Mouse (Mus musculus) fibroblast of lung, adult 2 months (primary cell): ENCODE results near the gene Fank1.

ENCODE experiments used
- DNase-seq: peaks from one replicate; pipeline ENCODE4 v3.0.0-alpha.2; 2011; ENCODE audit warnings: low read depth

Fank1 gene

DNA sequence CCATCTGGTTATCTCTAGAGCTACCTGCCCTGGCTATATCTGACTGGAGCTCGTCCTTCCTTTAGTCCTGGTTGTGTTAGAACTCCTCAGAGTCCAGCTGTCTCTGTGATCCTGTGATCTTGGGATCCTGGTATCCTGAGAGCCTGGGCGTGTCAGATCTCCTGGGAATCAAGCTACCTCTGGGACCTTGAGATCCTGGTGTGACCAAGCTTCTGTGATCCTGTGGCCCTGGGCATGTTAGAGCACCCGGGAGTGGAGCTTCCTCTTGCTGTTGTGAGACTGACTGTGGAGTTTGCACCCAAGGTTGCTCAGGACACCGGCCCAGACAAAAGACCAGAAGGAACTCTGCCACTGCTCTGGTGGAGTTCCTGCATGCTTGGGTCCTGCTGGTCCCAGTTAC is 122.7 kb downstream of the Fank1 start:
- no peak for DNase-seq

DNA sequence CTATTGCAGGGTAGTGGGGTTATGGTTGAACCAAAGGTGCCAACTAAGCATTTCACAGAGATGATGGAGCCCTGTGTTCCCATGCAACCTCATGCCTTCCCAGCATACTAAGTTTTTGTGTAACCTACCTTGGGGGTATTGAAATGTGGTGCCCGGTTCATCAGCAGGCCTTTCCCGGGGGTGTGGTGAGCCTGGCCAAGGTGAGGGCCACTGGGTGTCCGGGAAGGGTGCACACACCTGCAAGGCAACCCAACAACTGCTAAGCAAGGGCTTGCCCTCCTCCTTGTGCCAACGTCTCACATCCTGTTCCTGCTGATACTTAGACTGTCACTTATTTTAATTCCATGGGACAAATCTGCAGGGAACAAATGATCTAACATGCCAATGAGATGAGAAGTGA is 132.3 kb downstream of the Fank1 start:
- no peak for DNase-seq

DNA sequence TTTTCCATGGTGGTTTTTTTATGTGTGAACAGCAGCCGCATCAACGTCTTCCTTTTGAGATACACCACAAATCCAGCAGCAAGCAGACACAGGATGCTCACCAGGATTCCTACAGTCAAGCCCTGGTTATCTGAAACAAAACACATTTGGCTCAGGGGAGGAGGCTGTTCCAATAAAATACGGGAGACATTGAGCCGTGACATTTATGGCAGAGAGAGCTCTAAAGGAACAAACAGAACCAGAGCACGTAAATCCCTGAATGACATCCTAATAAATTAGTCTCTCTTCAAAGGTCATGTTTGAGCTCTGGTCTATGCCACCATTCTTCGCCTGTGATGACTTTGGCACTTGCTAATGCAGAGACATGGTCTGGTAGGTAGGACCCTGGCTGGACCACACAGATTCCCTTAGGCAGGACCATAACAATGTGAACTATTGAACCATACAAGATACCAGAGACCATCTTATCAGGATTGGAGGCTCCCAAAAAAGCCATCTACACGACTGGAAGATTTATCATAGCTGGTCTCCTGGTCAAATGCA is 133.2 kb downstream of the Fank1 start:
- DNase-seq, result no peak

DNA sequence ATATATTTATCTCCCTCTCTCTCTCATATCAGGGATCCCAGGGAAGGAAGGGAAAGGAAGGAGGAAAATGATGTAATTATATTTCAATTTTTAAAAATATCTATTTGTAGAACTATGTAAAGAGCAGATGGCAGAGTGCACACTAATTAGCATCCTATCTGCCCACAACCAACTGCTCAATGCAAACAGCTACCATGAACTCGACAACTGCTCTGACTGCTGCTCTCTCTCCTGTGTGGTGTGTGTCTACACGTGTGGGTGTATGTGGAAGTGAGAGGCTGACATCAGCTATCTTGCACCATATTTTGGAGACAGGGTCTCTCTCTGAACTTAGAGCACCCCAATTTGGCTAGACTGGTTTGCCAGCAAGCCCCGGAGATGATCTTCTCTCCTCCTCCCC is 135.2 kb downstream of the Fank1 start:
- DNase-seq, result no peak

DNA sequence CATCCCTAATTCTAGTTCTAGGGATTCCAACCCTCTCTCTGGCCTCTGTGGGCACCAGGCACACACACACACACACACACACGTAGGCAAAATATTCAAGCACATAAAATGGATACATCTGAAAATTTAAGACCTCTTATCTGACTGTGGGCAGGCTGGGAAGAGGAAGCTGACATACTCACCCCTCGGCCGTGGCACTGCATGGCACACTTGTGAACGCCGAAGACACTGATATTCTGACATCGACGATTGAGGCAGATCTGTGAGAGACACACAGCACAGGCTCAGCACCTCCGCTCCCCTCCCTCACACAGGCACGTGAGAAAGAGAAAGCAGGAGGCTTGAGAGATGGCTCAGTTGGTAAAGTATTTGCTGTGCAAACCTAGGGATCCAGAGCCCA is 139.6 kb downstream of the Fank1 start:
- no peak for DNase-seq

DNA sequence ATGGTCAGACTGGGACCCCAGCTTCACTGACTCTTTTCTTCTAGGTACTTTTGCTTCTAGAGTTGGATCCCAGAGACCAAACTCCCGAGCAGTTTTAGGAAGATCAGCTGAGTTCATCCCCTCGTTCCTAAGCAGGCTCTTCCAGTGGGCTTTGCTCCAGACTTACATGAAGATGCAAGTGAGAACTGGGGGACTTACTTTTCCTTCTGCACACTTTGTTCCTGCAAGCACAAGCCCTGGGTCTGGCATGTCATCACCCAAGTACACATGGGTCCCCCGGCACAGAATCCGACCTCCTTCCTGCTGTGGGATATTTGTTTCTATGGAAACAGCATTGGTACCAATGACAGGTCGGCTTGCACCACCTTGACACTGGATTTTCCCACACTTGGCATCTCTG is 142.6 kb downstream of the Fank1 start:
- DNase-seq, result no peak

DNA sequence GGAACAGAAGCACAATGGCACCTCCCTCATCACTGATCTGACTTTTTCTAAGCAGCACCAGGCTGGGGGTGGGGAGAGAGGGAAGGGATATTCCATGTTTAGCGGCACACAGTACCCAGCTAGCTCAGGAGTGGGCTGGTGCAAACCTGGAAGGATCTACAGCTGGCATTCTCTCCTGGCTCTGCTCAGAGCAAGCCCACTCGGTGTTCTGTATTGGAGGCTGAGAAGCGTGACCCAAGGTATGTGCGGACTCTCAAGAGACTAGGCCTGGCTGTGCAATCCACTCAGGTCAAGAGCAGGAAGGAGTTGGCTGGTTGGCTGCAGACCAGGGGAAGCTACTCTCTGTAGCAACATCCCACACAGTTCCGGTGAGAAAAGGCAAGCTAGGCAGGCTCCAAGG is 143.3 kb downstream of the Fank1 start:
- DNase-seq, result no peak

DNA sequence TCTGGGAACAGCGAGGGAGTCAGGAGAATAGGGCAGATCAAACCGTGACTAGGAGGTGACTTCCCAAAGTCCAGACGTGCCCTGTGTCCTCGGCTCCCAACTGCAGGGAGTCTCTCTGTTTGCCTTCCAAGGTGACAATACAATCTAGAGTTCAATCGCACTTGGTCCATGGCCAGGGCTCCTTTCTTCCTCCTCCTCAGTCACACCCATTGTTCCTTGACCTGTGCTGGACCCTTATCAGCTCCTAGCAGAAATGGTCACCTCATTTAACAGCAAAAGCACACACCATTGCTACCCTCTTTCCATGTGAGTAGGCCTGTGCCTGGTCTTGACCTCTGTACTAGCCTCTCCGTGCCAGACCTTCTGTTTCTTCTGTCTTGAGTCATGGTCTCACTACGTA is 144.1 kb downstream of the Fank1 start:
- no peak for DNase-seq

DNA sequence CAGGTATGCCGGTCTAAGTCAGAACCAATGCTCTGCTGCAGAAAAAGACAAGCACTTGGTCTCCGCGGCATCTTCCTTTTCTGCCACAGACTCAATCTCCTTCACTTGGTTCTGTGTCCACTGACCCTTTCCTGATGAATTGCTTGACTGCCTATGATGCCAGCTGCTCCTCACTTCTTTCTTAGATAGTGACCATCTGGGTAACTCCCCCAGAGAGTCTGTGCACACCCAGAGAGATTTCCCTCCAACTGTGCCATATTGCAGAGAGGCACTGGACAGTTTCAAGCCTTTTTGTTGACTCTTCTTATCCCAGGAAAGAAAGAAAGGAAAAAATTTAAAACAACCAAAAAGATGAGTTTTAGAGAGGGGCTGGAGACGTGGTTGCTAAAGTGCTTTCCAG is 144.6 kb downstream of the Fank1 start:
- DNase-seq, result no peak

DNA sequence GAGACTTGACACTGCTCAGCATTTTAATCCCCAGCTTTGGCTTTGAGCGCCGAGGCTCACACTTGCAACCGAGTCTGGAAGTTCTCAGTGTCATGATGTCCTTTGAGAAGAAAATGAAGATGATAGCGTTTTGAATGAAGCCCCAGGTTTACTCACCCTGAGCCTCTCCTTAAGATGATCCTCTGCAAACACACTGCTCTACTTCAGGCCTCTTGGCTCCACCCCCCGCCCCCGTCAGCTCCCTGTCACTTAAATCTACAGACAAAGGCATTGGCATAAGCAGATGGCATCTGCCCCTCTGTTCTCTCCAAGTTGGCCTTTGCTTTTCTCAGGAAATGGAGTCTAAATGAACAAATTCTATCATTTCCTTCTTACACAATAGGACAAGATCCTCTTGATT is 147.3 kb downstream of the Fank1 start:
- DNase-seq, result no peak

DNA sequence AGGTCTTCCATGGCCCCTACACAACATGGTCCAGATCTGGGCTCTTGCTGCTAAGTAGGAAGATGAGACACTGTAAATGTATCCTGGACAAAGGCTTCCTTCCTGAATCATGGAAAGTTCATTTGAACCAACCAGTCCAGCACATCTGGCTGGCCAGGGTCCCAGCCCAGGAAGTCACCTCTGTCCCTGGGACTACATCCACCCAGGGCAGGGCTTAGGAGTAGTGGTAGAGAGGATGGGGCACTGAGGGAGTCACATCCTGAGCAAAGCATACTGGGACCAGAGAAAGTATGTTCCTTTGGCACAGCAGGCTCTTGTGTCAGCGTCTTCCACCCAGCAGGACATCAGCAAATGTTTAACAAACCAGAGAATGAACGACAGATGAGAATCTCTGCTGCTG is 149.1 kb downstream of the Fank1 start:
- DNase-seq, result no peak

DNA sequence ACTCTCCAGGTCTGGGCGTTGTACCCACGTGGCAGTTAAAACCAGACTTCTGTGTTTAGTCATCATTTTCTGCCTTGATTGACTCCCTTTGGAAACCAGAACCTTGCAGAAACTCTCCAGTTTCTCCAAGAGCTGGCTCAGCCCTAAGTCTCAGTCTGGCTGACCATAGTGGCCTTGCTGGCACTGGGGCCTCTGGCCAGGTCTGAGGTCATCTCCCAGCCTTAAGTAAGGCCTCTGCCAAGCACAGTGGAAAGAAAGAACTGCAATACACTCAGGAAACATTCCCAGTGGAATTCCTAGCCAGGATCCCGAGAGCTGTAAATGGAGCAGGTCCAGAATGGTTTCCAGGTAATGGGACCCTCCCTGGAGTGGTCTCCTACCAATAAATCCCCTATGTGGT is 152.3 kb downstream of the Fank1 start:
- peak; percentile 36 for DNase-seq
